Mouse (Mus musculus) gastrocnemius, adult 2 months (tissue): ENCODE results near the gene Braf. TPM values are rescaled to one million over a fixed set of nuclear protein-coding genes. Genes with fewer than 3 reads are reported as not detected.

Experiments
- DNase-seq: peaks from one replicate; pipeline ENCODE4 v3.0.0; 2022
- H3K27ac ChIP-seq: fragments of 200-600 bp; 2 replicates; pipeline ENCODE4 v1.8.1; 2022; ENCODE audit warnings: mild to moderate bottlenecking
- H3K4me3 ChIP-seq: fragments of 200-600 bp; 2 replicates; pipeline ENCODE4 v1.8.1; 2022; ENCODE audit warnings: mild to moderate bottlenecking, moderate library complexity
- CTCF ChIP-seq: fragments of 200-600 bp; IDR thresholded peaks from 2 replicates; pipeline ENCODE4 v1.8.1; 2022; ENCODE audit warnings: antibody characterized with exemption, mild to moderate bottlenecking, moderate library complexity
- intact Hi-C: fragments of 180-260 bp; cut with DNase I; formaldehyde crosslinking; loops from one replicate; pipeline ENCODE4 v1.15.1; 2025
- total RNA-seq, 2 experiments: library from RNA; stranded (reverse); gene quantifications; 2 replicates each; pipeline ENCODE4 v1.2.3; 2021

The Braf gene
- total RNA-seq, 2 experiments from 2014 or later, result 6.5 to 8.1 TPM

DNA sequence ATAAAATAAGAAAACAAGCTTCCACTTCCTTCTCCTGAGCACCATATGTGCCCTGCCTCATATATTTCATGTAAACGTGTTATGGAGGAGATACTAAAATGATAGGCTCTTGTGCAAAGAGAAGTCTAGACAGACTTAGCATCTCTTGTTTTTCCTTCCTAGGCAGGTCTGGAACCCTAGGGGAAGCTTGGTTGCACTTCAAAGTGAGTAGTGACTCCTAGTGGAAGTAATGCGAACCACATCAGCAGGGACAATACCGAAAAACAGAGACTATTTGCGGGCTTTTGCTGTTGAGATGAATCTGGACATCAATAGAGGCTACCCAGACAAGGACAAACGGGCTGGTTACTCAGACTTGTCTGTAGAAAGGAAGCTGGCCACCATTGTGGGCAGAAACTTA, 157.7 kb downstream of the Braf start:
- H3K4me3 ChIP-seq, result no peak overlapping the region
- TF ChIP-seq CTCF, result peak; percentile 68
- DNase-seq, result no peak
- intact Hi-C loops, result loop anchor here (5.0 kb wide), 1 partner anchor 215 kb away; no protein-coding TSS in a partner anchor
- no peak overlapping the region for H3K27ac ChIP-seq

DNA sequence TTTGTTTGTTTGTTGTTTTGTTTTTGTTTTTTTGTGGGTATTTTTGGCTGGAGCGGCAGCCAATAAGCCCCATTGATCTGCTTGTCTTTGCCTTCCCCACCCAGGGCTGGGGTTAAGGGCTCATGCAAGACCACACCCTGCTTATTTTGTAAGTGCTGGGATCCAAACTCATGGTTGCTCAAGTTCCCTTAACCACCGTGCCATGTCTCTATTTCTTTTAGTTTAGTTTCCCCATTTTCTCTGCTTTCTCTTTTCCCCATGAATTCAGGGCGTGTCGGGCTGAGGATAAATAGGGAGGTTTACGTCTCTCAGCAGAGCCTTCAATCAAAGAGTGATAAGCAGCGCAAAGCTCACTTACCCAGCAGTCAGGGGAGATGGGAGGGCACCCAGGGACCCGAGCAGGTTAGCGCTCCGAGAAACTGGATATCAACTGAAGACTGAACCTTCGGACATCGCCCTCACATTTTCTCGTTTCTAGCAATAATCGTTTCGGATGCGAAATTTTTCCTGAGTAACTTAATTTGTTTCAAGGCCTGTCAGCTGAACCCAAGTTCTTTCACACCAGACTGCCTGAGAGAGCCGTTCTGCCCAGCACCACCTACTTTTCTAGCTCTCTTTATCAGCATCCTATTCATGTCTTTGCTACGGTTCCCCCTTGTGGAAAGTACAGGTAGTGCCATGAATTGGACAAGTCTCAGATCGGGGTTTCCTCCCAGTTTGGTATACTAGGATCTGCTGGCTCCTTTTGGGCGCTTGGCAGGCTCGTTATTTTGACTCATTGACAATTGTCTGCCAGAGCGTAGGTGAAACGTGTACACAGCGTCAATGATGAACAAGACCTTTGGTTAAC, 162.9 kb downstream of the Braf start:
- Histone ChIP-seq H3K27ac (no peak overlapping the region), H3K4me3 (peak overlapping the region; percentile 27; the same call in 1 of the 2 replicates)
- intact Hi-C loops, result loop anchor here (1.0 kb wide), 1 partner anchor 99 kb away; no protein-coding TSS in a partner anchor
- DNase-seq, result peak; percentile 75
- TF ChIP-seq CTCF, result peak; percentile 89

DNA sequence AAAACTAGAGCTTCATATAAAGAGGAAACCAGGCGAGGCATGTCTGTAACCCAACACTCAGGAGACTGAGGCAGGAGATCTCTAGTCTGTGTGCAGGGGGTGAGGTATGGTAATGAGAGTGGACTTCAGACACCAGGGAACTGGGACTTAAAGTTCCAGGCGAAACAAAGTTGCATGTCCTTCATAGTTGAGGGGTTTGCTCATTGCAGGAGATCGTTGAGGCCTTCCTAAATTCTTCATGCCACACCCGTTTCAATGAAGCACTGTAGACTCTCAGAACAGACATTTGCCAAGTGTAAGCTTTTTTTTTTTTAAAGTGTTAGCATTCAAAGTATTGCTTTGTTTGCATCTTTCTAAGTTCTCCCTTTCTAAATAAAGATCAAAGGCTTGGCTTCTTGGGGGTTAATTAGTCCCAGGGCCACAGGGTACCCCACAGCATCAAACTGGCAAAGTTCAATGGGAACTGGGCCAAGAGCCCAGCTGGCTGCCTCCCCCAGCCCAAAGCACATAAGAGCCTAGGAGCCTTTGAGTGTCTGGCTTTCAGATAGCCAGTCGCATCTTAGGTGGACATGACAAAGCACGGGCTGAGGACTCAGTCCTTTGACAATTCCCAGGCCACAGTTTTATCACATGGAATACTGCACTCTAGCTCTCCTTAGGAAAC, 165.9 kb downstream of the Braf start:
- no peak for TF ChIP-seq CTCF
- no peak for DNase-seq
- no peak overlapping the region for H3K4me3 ChIP-seq
- peak overlapping the region; percentile 49 for H3K27ac ChIP-seq
- intact Hi-C loops, result no loop called here

- Histone ChIP-seq H3K27ac (peak within 1 kb of the TSS; percentile 86), H3K4me3 (peak within 1 kb of the TSS; percentile 88)
- peak; percentile 87 for DNase-seq
- TF ChIP-seq CTCF, result no peak
- intact Hi-C loops, result no loop called here
Observed at GRCm38 (mm10) chr6:39557723-39558261, 167.5 kb downstream of the Braf start, which contains the start of gene Dennd2a. TSS of gene Dennd2a (minus strand) at chr6:39557867.

DNA sequence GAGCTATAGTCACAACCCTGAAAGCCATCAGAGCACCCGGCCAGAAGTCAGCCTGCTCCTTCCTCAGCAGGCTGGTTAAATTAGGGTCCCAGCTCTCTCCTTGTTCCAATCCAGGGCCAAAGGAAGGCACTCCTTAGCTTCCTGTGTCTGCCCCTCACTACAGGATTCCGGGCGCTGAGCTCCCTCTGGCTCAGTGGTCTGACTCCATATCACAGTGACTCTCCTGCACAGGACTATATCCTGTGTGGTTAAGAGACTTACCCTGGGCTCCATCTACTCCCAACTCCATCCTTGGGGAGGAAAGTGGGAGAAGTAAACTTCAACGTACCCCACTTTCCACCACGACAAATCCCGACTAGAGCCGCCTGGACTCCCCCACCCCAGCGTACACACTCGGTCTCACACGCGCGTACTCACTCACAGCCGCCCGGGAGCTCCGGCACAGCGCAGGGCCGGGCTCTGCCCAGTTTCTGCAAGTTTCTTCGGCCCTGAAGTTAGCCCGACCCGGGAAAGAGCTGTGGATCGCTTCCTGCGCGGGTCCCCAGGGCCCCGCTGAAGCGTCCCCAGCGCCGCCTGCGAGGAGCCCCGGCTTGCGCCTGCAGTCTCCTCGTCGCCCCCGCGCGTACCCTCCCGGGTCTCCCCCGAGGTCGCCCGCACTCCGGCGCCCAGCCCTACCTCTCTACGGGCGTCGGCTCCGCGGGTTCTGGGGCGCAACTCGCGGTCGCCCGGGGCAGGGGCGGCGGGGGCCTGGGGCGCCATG, 168.2 kb downstream of the Braf start:
- intact Hi-C loops, result no loop called here
- no peak for TF ChIP-seq CTCF

GRCm38 (mm10) chr6:39555648-39555945, 169.7 kb downstream of the Braf start:
- DNase-seq, result no peak
- no peak for TF ChIP-seq CTCF
- intact Hi-C loops, result no loop called here
- peak overlapping the region; percentile 76 for H3K27ac ChIP-seq
- H3K4me3 ChIP-seq, result peak overlapping the region; percentile 88

More for the DNA sequence above, 168.2 kb downstream of the Braf start:
- peak; percentile 54 for DNase-seq
- Histone ChIP-seq H3K4me3 (peak overlapping the region; percentile 88), H3K27ac (peak overlapping the region; percentile 86)

GRCm38 (mm10) chr6:39554888-39555647, 170.2 kb downstream of the Braf start:
- Histone ChIP-seq H3K27ac (peak overlapping the region; percentile 76), H3K4me3 (peak overlapping the region; percentile 88)
- TF ChIP-seq CTCF, result no peak
- intact Hi-C loops, result no loop called here
- no peak for DNase-seq

Other genes with a start within 250 kb of the Braf start
- gene Dennd2a, start 167.6 kb downstream of the Braf start, total RNA-seq, result 1 to 10 TPM; 3.3 to 4.4 TPM
- 1 to 10 TPM; 5.3 to 6.2 TPM for gene Adck2, start 151.6 kb downstream of the Braf start, total RNA-seq
- gene Gm42420, start 139.7 kb downstream of the Braf start, total RNA-seq, result under 1 TPM in 1 of 2 experiments, not detected in 1; 0.66 TPM
- gene Ndufb2, start 132.9 kb downstream of the Braf start, total RNA-seq, result 100 to 1,000 TPM; 378 to 498 TPM
- gene Mrps33, start 85.5 kb upstream of the Braf start, total RNA-seq, result 10 to 100 TPM; 48.4 to 70.0 TPM
- gene Tmem178b, start 147.8 kb upstream of the Braf start, total RNA-seq, result 1 to 10 TPM; 1.3 to 2.0 TPM